Comparison of ENCODE assay signal across 15 mouse cellular contexts in the genomic region with DNA sequence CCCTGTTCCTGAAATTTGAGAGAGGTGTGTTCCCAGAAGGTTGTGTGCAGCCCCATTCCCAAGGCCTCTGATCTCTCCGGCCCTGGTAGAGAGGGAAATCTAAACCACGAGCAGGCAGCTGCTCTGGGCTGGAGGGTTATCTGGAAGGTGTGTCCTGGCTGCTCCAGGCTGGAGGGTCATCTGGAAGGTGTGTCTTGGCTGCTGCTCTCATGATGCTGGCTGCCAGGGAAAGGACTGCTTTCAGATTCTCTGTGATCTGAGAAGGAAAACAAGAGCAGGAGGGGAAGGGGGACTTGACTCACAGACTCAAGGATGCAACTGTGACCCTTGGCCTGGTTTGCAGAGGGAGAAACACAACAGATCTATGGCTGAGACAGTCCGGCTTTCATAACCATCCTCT. TPM values are rescaled to one million over a fixed set of nuclear protein-coding genes. Genes with fewer than 3 reads are reported as not detected.
A peak's percentile ranks its signal among the peaks of the same experiment; 100 is the strongest.
DNase-seq lines count a peak whose midpoint lies in the region; ATAC-seq lines count a peak whose summit lies in the region.
"Had no signal": no experiment of that assay in that cellular context is flagged by ENCODE, and none has a peak within 500 bp of the region (broad histone marks: within the 10 kb centered on the region; RNA-seq: fewer than 3 reads in every experiment).

No protein-coding gene starts in this region.

- no peak overlapping the region for H3K9ac ChIP-seq in heart, embryonic 11.5 days (ENCODE audit: low read depth, low read length)
- H3K9ac ChIP-seq in stomach, embryonic 16.5 days (ENCODE audit: low read length): no peak overlapping the region
- H3K9ac ChIP-seq: liver, embryonic 15.5 days; neural tube, embryonic 13.5 days had no signal

- DNase-seq in heart, adult 9 months (ENCODE audit: low spot score in 2 of 2): no peak
- peak; percentile 20 for DNase-seq in urinary bladder, adult 2 months (ENCODE audit: low spot score)
- no peak for DNase-seq in urinary bladder, postnatal 4 days (ENCODE audit: low spot score in 2 of 2)
- peak; percentile 58 for DNase-seq in gastrocnemius, postnatal 25 days
- no peak for DNase-seq in yolk sac, embryonic 10.5 days (ENCODE audit: low spot score)
- no peak for DNase-seq in ovary, adult 18-20 months (ENCODE audit: low spot score)
- DNase-seq: cerebellum, adult 2 months; right cerebral cortex, postnatal 14 days; thymus, adult 2 months had no signal

- H3K27ac ChIP-seq in heart, embryonic 11.5 days (ENCODE audit: low read depth, low read length): peak overlapping the region; percentile 57; the same call in 1 of the 2 replicates
- H3K27ac ChIP-seq in stomach, embryonic 16.5 days (ENCODE audit: low read length): peak overlapping the region; percentile 60; the same call in 1 of the 2 replicates
- H3K27ac ChIP-seq: liver, embryonic 15.5 days; neural tube, embryonic 13.5 days had no signal

- H3K4me1 ChIP-seq in heart, embryonic 11.5 days (ENCODE audit: control insufficient read depth, insufficient read depth, low read length): peaks cover 26% of the 10 kb centered on the region
- peaks cover 30% of the 10 kb centered on the region for H3K4me1 ChIP-seq in stomach, embryonic 16.5 days (ENCODE audit: control insufficient read depth, insufficient read depth, low read length)

- no peaks in the 10 kb centered on the region for H3K36me3 ChIP-seq in heart, embryonic 11.5 days (ENCODE audit: control insufficient read depth, insufficient read depth, low read length)
- no peaks in the 10 kb centered on the region for H3K36me3 ChIP-seq in stomach, embryonic 16.5 days (ENCODE audit: control insufficient read depth, insufficient read depth, low read length)
- H3K36me3 ChIP-seq: liver, embryonic 15.5 days; neural tube, embryonic 13.5 days had no signal

- peaks cover 2% of the 10 kb centered on the region; the same call in 1 of the 2 replicates for H3K27me3 ChIP-seq in heart, embryonic 11.5 days (ENCODE audit: control insufficient read depth, insufficient read depth, low read length)
- H3K27me3 ChIP-seq in stomach, embryonic 16.5 days (ENCODE audit: control insufficient read depth, insufficient read depth, low read length): no peaks in the 10 kb centered on the region
- H3K27me3 ChIP-seq: liver, embryonic 15.5 days; neural tube, embryonic 13.5 days had no signal

- no peak for ATAC-seq in heart, embryonic 11.5 days (replicated peaks; ENCODE audit: insufficient number of reproducible peaks, low FRiP score, low TSS enrichment)
- ATAC-seq in stomach, embryonic 16.5 days (ENCODE audit: insufficient read depth, low FRiP score): no peak
- ATAC-seq: hindbrain, embryonic 16.5 days had no signal

- no peak overlapping the region for H3K4me2 ChIP-seq in heart, embryonic 11.5 days
- H3K4me2 ChIP-seq in stomach, embryonic 16.5 days (ENCODE audit: low read depth, low read length): no peak overlapping the region
- H3K4me2 ChIP-seq: liver, embryonic 15.5 days; neural tube, embryonic 13.5 days had no signal

- no peaks in the 10 kb centered on the region for H3K9me3 ChIP-seq in heart, embryonic 11.5 days (replicated peaks; ENCODE audit: control insufficient read depth, low read length)
- no peaks in the 10 kb centered on the region for H3K9me3 ChIP-seq in stomach, embryonic 16.5 days (replicated peaks; ENCODE audit: control insufficient read depth, low read length)
- H3K9me3 ChIP-seq: liver, embryonic 15.5 days; neural tube, embryonic 13.5 days had no signal

- no peak overlapping the region for H3K4me3 ChIP-seq in heart, embryonic 11.5 days (ENCODE audit: low read depth, low read length)
- H3K4me3 ChIP-seq in stomach, embryonic 16.5 days (replicated peaks; ENCODE audit: low read length): no peak overlapping the region
- H3K4me3 ChIP-seq: liver, embryonic 15.5 days; neural tube, embryonic 13.5 days had no signal

- WGBS in heart, embryonic 11.5 days (ENCODE audit: insufficient replicate concordance): 25% methylated on average over 3 of the region's 3 CpGs
- whole genome bisulfite sequencing in stomach, embryonic 16.5 days: 64% methylated on average over 3 of the region's 3 CpGs

RNA-seq across cellular contexts. Expression of a gene that starts 10.6 kb away (rescaled TPM):
- 46.0 and 50.8 TPM in 2 replicates for polyA plus RNA-seq in heart, embryonic 11.5 days (2014; fragmentation: Nextera tagmentation; extraction: Ambion mirVana)
- polyA plus RNA-seq in urinary bladder, adult 2 months (2012; rRNA removed): 600 and 646 TPM in 2 replicates
- 10 to 100 TPM; 77.3 to 96.4 TPM for total RNA-seq in gastrocnemius, postnatal 25 days (2021)
- 66.5 and 66.7 TPM in 2 replicates for polyA plus RNA-seq in stomach, embryonic 16.5 days (2015; fragmentation: Nextera tagmentation; extraction: Ambion mirVana)

RNA-seq across cellular contexts. Expression of a gene that starts 23.8 kb away (rescaled TPM):
- 0.18 and 0.31 TPM in 2 replicates for polyA plus RNA-seq in heart, embryonic 11.5 days (2014; fragmentation: Nextera tagmentation; extraction: Ambion mirVana)
- 1.3 and 2.3 TPM in 2 replicates for polyA plus RNA-seq in urinary bladder, adult 2 months (2012; rRNA removed)
- total RNA-seq in gastrocnemius, postnatal 25 days (2021): 1 to 10 TPM in 1 of 2 experiments, under 1 TPM in 1; 0.99 to 1.0 TPM
- polyA plus RNA-seq in stomach, embryonic 16.5 days (2015; fragmentation: Nextera tagmentation; extraction: Ambion mirVana): 0.36 and 0.55 TPM in 2 replicates
- total RNA-seq: CH12.LX had no signal
- polyA plus RNA-seq: liver, embryonic 15.5 days had no signal

RNA-seq across cellular contexts. Expression of a gene that starts 35.8 kb away (rescaled TPM):
- polyA plus RNA-seq in heart, embryonic 11.5 days (2014; fragmentation: Nextera tagmentation; extraction: Ambion mirVana): 3.1 and 3.8 TPM in 2 replicates
- 154 and 187 TPM in 2 replicates for polyA plus RNA-seq in urinary bladder, adult 2 months (2012; rRNA removed)
- total RNA-seq in gastrocnemius, postnatal 25 days (2021): 10 to 100 TPM; 11.0 to 14.7 TPM
- polyA plus RNA-seq in stomach, embryonic 16.5 days (2015; fragmentation: Nextera tagmentation; extraction: Ambion mirVana): 59.8 and 75.8 TPM in 2 replicates

RNA-seq across cellular contexts. Expression of a gene that starts 52.8 kb away (rescaled TPM):
- 16.0 and 17.1 TPM in 2 replicates for polyA plus RNA-seq in heart, embryonic 11.5 days (2014; fragmentation: Nextera tagmentation; extraction: Ambion mirVana)
- polyA plus RNA-seq in urinary bladder, adult 2 months (2012; rRNA removed): 38.2 and 41.2 TPM in 2 replicates
- total RNA-seq in gastrocnemius, postnatal 25 days (2021): 1 to 10 TPM; 9.3 to 9.9 TPM
- polyA plus RNA-seq in stomach, embryonic 16.5 days (2015; fragmentation: Nextera tagmentation; extraction: Ambion mirVana): 22.5 and 24.3 TPM in 2 replicates

Comparison
In these comparisons a context has a peak if more than half of its experiments do, and no peak if none do; other contexts are left out.
1. DNase-seq: peak in urinary bladder, adult 2 months (single experiment) and gastrocnemius, postnatal 25 days (single experiment); none in heart, adult 9 months (0 of 2), urinary bladder, postnatal 4 days (0 of 2), yolk sac, embryonic 10.5 days (single experiment) and ovary, adult 18-20 months (single experiment).
2. RNA of a gene that starts 35.8 kb away (polyA plus RNA-seq): 154 to 187 TPM in urinary bladder, adult 2 months and 59.8 to 75.8 TPM in stomach, embryonic 16.5 days; 3.1 to 3.8 TPM in heart, embryonic 11.5 days; every median in the first group is over 10 times any median in the second.